Mouse (Mus musculus) embryonic fibroblast, embryonic 13.5 days (primary cell): ENCODE measurements at regions not wholly inside any gene's neighbourhood (a gene's known extent, or its start where the extent isn't known, plus 50 kb on each side); places are given as distances from the start of the nearest gene placed in this dataset.

Experiments
- CTCF ChIP-seq: IDR thresholded peaks from 2 replicates; pipeline ENCODE4 v1.5.1; 2011; ENCODE audit warnings: mild to moderate bottlenecking, control low read depth, low read length, moderate library complexity, borderline replicate concordance; ENCODE audit not compliant: insufficient read depth
- POLR2A ChIP-seq: IDR thresholded peaks from 2 replicates; pipeline ENCODE4 v1.6.1; 2011; ENCODE audit warnings: low read depth, mild to moderate bottlenecking, control low read depth, low read length, moderate library complexity

DNA sequence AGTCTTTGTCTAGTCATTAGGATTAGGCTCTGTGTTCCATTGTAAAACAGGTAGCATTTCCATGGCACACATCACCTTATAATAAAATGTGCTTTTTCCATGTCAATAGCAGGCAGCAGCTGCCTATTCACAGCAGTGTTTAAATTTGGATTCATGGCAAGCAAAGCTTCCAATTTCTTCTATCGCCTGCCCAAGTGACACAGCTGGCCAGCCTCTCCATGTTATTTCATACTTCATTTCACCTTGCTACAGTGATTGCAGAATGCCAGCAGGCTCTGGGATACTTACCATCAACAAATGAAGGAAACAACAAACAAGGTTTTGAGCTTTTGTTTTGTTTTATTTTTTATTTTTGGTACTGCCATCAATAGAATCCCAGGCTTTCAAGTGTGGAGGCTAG lies 160.7 kb upstream of the Sphkap start:
- TF ChIP-seq POLR2A (no peak), CTCF (no peak)
